Mouse (Mus musculus) embryonic fibroblast, embryonic 13.5 days (primary cell): ENCODE results near the gene Rgs19.

ENCODE experiments used
- CTCF ChIP-seq: IDR thresholded peaks from 2 replicates; pipeline ENCODE4 v1.5.1; 2011; ENCODE audit warnings: mild to moderate bottlenecking, control low read depth, low read length, moderate library complexity, borderline replicate concordance; ENCODE audit not compliant: insufficient read depth
- POLR2A ChIP-seq: IDR thresholded peaks from 2 replicates; pipeline ENCODE4 v1.6.1; 2011; ENCODE audit warnings: low read depth, mild to moderate bottlenecking, control low read depth, low read length, moderate library complexity

DNA sequence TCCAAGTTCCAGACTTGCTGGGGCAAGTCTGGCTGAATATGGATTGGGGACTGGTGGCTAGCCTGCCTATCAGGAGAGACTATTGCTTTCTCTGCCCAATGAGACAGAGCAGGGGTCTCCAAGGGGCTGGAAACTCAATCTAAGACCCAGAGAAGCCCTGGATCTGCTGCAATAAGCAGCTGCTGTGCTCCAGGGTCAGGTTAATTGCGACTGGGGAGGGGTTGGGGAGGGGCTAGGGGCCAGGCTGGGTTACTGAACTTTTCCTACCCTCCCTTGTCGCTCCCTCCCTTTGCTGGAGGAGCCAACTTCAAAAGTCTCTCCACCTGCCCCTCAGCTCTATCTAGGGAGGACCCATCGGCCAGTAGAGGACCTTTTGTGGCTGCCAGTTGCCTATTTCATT lies 37.0 kb downstream of the Rgs19 start, which contains the start of gene Gm29797:
- TF ChIP-seq POLR2A (no peak), CTCF (no peak)
